Mouse (Mus musculus): ENCODE measurements around the gene Aire. TPM values are rescaled to one million over a fixed set of nuclear protein-coding genes. Genes with fewer than 3 reads are reported as not detected.

Aire gene
- polyA plus RNA-seq, 1 experiment from 2014 or later = 0.39 TPM

DNA sequence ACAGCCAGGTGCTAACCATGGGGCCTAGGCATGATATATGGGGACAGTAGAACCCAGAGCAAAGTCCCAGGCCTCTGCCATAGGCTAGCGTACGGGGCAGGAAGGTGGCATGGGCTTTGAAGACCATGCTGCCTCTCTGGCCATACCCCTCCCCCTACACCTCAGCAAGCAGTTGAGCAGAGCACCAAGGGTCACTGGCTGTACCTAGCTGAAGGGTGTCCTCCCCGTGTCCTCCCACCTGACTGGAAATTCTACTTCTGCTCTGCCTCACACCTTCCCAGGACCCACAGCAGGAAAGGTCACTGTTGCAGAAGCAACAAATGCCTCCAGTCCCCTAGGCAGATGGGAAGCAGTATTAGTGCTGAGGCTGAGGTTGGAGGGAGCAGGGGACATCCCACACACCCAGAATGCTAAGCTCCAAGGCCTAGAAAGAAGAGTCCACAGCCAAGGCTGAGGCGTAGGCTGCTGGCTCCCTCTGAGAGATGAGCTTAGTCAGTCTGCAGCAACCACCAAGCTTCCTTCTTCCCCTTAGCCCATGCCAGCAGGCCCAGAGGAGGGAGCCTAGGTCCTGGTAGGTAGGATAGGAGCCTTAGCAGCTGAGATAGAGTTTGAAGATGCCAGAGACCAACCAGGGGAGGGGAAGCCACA lies 37.5 kb downstream of the Aire start:
- H3K4me3 ChIP-seq = no peak overlapping the region
- peaks cover 43% of the 10 kb centered on the region for H3K36me3 ChIP-seq
- 84% methylated on average over 4 of the region's 4 CpGs for WGBS
- H3K4me1 ChIP-seq = peaks cover 38% of the 10 kb centered on the region
- H3K9me3 ChIP-seq = no peaks in the 10 kb centered on the region
- no peak for ATAC-seq (ENCODE audit: insufficient number of reproducible peaks, insufficient read depth, low FRiP score, low TSS enrichment, low read depth)
- no peak overlapping the region for H3K27ac ChIP-seq
- peak overlapping the region; percentile 6; the same call in 1 of the 2 replicates for H3K9ac ChIP-seq
- no peaks in the 10 kb centered on the region for H3K27me3 ChIP-seq
- H3K4me2 ChIP-seq = no peak overlapping the region

DNA sequence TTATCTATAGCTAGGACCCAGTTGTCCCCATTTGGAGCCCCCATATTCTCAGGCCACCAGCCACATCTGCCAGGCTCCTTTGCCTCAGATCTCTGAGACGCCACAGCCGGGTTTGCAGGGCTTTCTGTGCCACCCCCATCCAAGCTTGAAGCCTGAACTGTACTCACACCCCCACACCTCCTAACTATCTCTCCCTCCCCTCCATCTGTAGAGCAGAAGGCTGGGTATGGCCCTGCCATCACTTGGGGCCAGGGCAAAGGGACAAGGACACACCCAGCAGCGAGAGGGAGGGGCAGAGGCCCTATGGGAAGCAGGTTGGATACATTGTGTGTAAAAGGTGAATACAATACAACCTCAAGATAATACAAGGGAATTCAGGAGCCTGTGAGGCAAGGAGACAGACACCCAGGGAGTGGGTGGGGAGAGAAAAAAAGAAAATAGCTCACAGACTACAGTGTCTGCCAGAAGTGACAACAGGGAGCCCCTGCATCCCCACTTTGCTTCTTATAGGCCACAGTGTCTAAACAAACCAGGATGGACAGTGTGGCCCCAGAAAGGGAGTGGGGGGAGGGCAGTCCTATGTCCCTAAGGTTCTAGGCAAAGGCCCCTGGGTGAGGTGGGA lies 38.8 kb downstream of the Aire start:
- H3K36me3 ChIP-seq = peaks cover 57% of the 10 kb centered on the region
- no peaks in the 10 kb centered on the region for H3K9me3 ChIP-seq
- no peak overlapping the region for H3K9ac ChIP-seq
- no peak overlapping the region for H3K4me3 ChIP-seq
- no peak overlapping the region for H3K4me2 ChIP-seq
- ATAC-seq (ENCODE audit: insufficient number of reproducible peaks, insufficient read depth, low FRiP score, low TSS enrichment, low read depth) = no peak
- 91% methylated on average over 3 of the region's 3 CpGs for WGBS
- peaks cover 33% of the 10 kb centered on the region for H3K4me1 ChIP-seq
- H3K27ac ChIP-seq = no peak overlapping the region
- no peaks in the 10 kb centered on the region for H3K27me3 ChIP-seq

DNA sequence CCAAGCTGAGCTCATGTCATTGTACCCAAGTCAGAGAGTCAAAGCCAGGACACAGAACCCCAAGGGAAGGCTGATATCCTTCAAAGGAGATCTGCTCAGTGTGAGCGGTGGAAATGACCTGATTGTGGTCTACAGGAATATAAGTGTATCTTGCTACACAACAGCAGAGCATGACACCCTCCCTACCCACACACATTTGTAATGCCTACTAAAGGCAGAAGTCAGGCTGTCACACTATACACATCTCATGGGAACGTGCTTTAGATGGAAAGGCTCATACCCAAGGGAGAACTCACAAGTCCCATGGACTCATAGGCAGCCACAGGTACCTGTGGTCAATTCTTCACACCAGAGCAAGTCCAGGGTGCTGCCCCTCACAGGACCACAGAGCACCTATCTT lies 41.1 kb downstream of the Aire start:
- no peaks in the 10 kb centered on the region for H3K9me3 ChIP-seq
- no peak overlapping the region for H3K4me2 ChIP-seq
- peaks cover 15% of the 10 kb centered on the region for H3K4me1 ChIP-seq
- WGBS = 95% methylated on average over 2 of the region's 2 CpGs
- H3K27ac ChIP-seq = no peak overlapping the region
- H3K9ac ChIP-seq = 0 out of 2 replicates have a peak overlapping the region, but pooled peaks have one; percentile 36
- ATAC-seq (ENCODE audit: insufficient number of reproducible peaks, insufficient read depth, low FRiP score, low TSS enrichment, low read depth) = no peak
- H3K4me3 ChIP-seq = no peak overlapping the region
- H3K27me3 ChIP-seq = no peaks in the 10 kb centered on the region
- H3K36me3 ChIP-seq = peaks cover 79% of the 10 kb centered on the region

DNA sequence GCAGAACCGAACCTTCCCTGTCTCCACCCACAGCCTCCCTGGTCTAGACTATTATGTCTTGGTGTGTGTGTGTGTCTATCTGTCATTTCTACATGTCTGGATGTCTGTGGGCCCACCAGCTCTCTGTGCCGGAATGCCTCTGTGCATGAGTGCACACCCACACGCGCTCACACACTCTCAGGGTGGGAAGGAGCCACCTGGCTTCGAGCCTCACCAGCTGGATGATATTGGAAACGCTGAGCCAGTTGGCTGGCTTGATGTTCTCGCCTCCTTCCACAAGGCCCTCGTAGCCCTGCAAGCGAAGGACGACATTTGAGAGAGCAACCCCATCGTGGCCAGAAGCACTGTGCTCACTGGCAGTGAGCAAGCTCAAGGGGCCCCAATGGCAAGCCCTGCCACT lies 41.6 kb downstream of the Aire start:
- no peak overlapping the region for H3K4me3 ChIP-seq
- H3K4me1 ChIP-seq = peaks cover 10% of the 10 kb centered on the region
- no peak overlapping the region for H3K9ac ChIP-seq
- no peak for ATAC-seq (ENCODE audit: insufficient number of reproducible peaks, insufficient read depth, low FRiP score, low TSS enrichment, low read depth)
- 92% methylated on average over 11 of the region's 11 CpGs for WGBS
- peaks cover 84% of the 10 kb centered on the region for H3K36me3 ChIP-seq
- H3K4me2 ChIP-seq = no peak overlapping the region
- no peaks in the 10 kb centered on the region for H3K9me3 ChIP-seq
- no peaks in the 10 kb centered on the region for H3K27me3 ChIP-seq
- H3K27ac ChIP-seq = no peak overlapping the region

DNA sequence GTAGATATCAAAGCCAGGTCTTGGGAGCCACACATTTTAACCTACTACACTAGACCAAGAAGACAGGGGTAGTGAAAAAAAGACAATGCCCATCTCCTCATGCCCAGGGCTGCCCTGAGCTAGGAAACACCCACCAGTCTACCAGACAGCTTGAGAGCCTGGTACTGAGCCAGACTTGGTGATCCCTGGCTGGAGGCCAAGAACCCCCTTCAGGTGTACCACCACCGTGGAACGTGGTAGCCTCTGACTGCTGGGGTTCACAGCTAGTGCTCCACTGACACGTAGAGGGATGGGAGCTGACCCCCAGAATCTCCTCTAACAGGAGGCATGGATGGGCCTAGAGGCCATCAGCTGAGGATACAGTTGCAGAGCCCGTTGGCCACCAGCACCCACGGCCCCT lies 43.2 kb downstream of the Aire start:
- H3K36me3 ChIP-seq = peaks cover 91% of the 10 kb centered on the region
- no peak overlapping the region for H3K4me2 ChIP-seq
- no peaks in the 10 kb centered on the region for H3K9me3 ChIP-seq
- H3K27me3 ChIP-seq = no peaks in the 10 kb centered on the region
- no peak overlapping the region for H3K27ac ChIP-seq
- no peak overlapping the region for H3K9ac ChIP-seq
- 95% methylated on average over 5 of the region's 5 CpGs for WGBS
- no peak overlapping the region for H3K4me3 ChIP-seq
- H3K4me1 ChIP-seq = no peaks in the 10 kb centered on the region
- ATAC-seq (ENCODE audit: insufficient number of reproducible peaks, insufficient read depth, low FRiP score, low TSS enrichment, low read depth) = no peak

DNA sequence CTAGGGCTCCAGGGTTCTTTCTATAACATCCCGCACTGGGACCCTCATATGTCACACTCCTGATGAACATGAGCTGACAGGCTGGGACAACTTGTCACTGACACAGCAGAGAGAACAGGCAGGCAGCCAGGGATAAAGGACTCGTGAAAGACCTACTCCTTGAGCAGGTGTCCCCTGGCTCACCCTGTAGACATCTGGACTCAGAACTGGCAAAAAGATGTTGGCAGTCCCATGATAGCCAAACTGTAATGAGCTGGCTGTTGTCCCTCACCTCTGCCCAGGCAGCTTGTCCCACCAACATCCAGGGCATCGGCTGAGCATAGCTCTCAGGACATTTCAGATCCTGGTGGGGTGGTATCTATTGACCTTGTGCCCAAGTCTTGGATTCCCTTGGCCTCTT lies 47.8 kb downstream of the Aire start:
- H3K9ac ChIP-seq = no peak overlapping the region
- 88% methylated on average over 3 of the region's 3 CpGs for WGBS
- ATAC-seq (ENCODE audit: insufficient number of reproducible peaks, insufficient read depth, low FRiP score, low TSS enrichment, low read depth) = no peak
- no peaks in the 10 kb centered on the region for H3K27me3 ChIP-seq
- no peaks in the 10 kb centered on the region for H3K4me1 ChIP-seq
- no peaks in the 10 kb centered on the region for H3K9me3 ChIP-seq
- no peak overlapping the region for H3K4me2 ChIP-seq
- H3K4me3 ChIP-seq = no peak overlapping the region
- peaks cover 97% of the 10 kb centered on the region for H3K36me3 ChIP-seq
- H3K27ac ChIP-seq = no peak overlapping the region

DNA sequence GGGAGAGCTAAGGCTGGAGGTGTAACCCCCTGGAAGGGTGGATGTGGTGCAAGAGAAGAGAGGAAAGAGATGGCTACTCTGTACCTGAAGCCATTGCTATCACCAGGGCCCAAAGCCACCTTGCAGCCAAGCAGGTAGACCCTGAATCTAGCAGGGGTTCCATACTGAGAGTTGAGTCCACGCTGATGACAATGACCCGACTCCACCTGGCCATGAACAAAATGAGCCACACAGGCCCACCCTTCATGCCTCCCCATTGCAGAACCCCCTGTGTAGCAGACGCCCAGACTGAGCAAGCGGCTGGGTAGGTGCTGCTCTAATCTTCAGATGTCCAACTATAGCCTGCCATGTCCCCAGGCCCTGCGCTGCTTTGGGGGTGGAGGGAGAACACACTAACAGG lies 57.6 kb downstream of the Aire start:
- Histone ChIP-seq H3K4me3 (no peak overlapping the region), H3K4me1 (no peaks in the 10 kb centered on the region), H3K9me3 (no peaks in the 10 kb centered on the region), H3K27ac (no peak overlapping the region), H3K4me2 (no peak overlapping the region), H3K9ac (peak overlapping the region; percentile 7; the same call in 1 of the 2 replicates), H3K36me3 (peaks cover 57% of the 10 kb centered on the region), H3K27me3 (no peaks in the 10 kb centered on the region)
- ATAC-seq (ENCODE audit: insufficient number of reproducible peaks, insufficient read depth, low FRiP score, low TSS enrichment, low read depth) = no peak
- WGBS = 76% methylated on average over 5 of the region's 5 CpGs

DNA sequence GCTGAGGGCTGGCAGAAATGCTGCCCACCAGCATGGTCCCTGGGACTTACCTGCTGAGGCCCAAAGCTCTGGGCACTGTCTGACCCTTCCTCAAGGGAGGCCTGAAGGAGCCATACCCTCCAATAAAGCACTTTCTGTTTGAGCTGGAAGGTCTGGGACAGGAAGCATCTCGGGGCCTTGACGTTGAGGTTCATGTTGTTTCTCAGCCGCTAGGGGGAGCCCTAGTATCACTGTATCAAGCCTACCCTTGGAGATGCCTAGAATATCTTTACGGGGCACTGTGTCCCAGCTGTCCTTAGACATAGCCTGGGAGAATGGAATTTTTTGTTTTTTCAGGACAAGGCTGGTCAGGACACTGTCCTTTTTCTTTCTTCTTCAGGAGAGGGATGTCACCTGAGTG lies 58.8 kb downstream of the Aire start:
- Histone ChIP-seq H3K4me1 (no peaks in the 10 kb centered on the region), H3K9ac (no peak overlapping the region), H3K4me2 (no peak overlapping the region), H3K27me3 (no peaks in the 10 kb centered on the region), H3K9me3 (no peaks in the 10 kb centered on the region), H3K27ac (no peak overlapping the region), H3K36me3 (peaks cover 54% of the 10 kb centered on the region), H3K4me3 (no peak overlapping the region)
- 0% methylated on average over 4 of the region's 4 CpGs for WGBS
- 0 out of 2 replicates have a peak, but pooled peaks have one; percentile 7 for ATAC-seq (ENCODE audit: insufficient number of reproducible peaks, insufficient read depth, low FRiP score, low TSS enrichment, low read depth)

Other genes with a start within 250 kb of the Aire start
- not detected in 2 replicates for gene Gm9639, start 248.5 kb downstream of the Aire start, polyA plus RNA-seq (2015; fragmentation: Nextera tagmentation; extraction: Ambion mirVana)
- not detected in 2 replicates for gene Gm19668, start 244.5 kb downstream of the Aire start, polyA plus RNA-seq (2015; fragmentation: Nextera tagmentation; extraction: Ambion mirVana)
- not detected in 2 replicates for gene Gm9507, start 231.8 kb downstream of the Aire start, polyA plus RNA-seq (2015; fragmentation: Nextera tagmentation; extraction: Ambion mirVana)
- gene Gm2696, start 228.9 kb downstream of the Aire start, polyA plus RNA-seq (2015; fragmentation: Nextera tagmentation; extraction: Ambion mirVana) = not detected in 2 replicates
- not detected in 2 replicates for gene Krtap10-4, start 216.5 kb downstream of the Aire start, polyA plus RNA-seq (2015; fragmentation: Nextera tagmentation; extraction: Ambion mirVana)
- gene Krtap10-10, start 207.7 kb downstream of the Aire start, polyA plus RNA-seq (2015; fragmentation: Nextera tagmentation; extraction: Ambion mirVana) = not detected in 2 replicates
- gene Gm36176, start 196.8 kb downstream of the Aire start, polyA plus RNA-seq (2015; fragmentation: Nextera tagmentation; extraction: Ambion mirVana) = not detected in 2 replicates
- not detected in 2 replicates for gene Gm10318, start 190.8 kb downstream of the Aire start, polyA plus RNA-seq (2015; fragmentation: Nextera tagmentation; extraction: Ambion mirVana)
- gene Gm3285, start 181.6 kb downstream of the Aire start, polyA plus RNA-seq (2015; fragmentation: Nextera tagmentation; extraction: Ambion mirVana) = not detected in 2 replicates
- gene Lrrc3, start 141.1 kb downstream of the Aire start, polyA plus RNA-seq (2015; fragmentation: Nextera tagmentation; extraction: Ambion mirVana) = 4.2 and 5.1 TPM in 2 replicates
- 0.21 and 0.44 TPM in 2 replicates for gene Trpm2, start 73.0 kb downstream of the Aire start, polyA plus RNA-seq (2015; fragmentation: Nextera tagmentation; extraction: Ambion mirVana)
- gene 1810043G02Rik, start 65.1 kb downstream of the Aire start, polyA plus RNA-seq (2015; fragmentation: Nextera tagmentation; extraction: Ambion mirVana) = 28.6 and 31.7 TPM in 2 replicates
- 140 and 145 TPM in 2 replicates for gene Pfkl, start 33.5 kb downstream of the Aire start, polyA plus RNA-seq (2015; fragmentation: Nextera tagmentation; extraction: Ambion mirVana)
- gene Dnmt3l, start 1.7 kb downstream of the Aire start, polyA plus RNA-seq (2015; fragmentation: Nextera tagmentation; extraction: Ambion mirVana) = 0.44 and 0.56 TPM in 2 replicates
- gene Icosl, start 25.7 kb upstream of the Aire start, polyA plus RNA-seq (2015; fragmentation: Nextera tagmentation; extraction: Ambion mirVana) = 3.0 and 4.4 TPM in 2 replicates
- gene D10Jhu81e, start 126.2 kb upstream of the Aire start, polyA plus RNA-seq (2015; fragmentation: Nextera tagmentation; extraction: Ambion mirVana) = 35.3 and 38.9 TPM in 2 replicates
- gene Pwp2, start 141.5 kb upstream of the Aire start, polyA plus RNA-seq (2015; fragmentation: Nextera tagmentation; extraction: Ambion mirVana) = 19.4 and 20.4 TPM in 2 replicates
- gene Trappc10, start 201.0 kb upstream of the Aire start, polyA plus RNA-seq (2015; fragmentation: Nextera tagmentation; extraction: Ambion mirVana) = 12.0 and 14.5 TPM in 2 replicates

All from embryonic facial prominence, embryonic 13.5 days (tissue).